Mouse (Mus musculus) small intestine, adult 2 months (tissue): ENCODE results near the gene Meis2.

Experiments used
- CTCF ChIP-seq: fragments of 200-500 bp; IDR thresholded peaks from 2 replicates; pipeline ENCODE4 v1.5.1; 2012; ENCODE audit warnings: low read depth, mild to moderate bottlenecking, control low read depth, inconsistent platforms, low read length, moderate library complexity, mixed read lengths; ENCODE audit not compliant: insufficient replicate concordance, insufficient read length; ENCODE audit errors: extremely low read depth
- POLR2A ChIP-seq: fragments of 200-500 bp; IDR thresholded peaks from 2 replicates; pipeline ENCODE4 v1.6.1; 2012; ENCODE audit warnings: low read depth, mild to moderate bottlenecking, control low read depth, inconsistent platforms, low read length, moderate library complexity

DNA sequence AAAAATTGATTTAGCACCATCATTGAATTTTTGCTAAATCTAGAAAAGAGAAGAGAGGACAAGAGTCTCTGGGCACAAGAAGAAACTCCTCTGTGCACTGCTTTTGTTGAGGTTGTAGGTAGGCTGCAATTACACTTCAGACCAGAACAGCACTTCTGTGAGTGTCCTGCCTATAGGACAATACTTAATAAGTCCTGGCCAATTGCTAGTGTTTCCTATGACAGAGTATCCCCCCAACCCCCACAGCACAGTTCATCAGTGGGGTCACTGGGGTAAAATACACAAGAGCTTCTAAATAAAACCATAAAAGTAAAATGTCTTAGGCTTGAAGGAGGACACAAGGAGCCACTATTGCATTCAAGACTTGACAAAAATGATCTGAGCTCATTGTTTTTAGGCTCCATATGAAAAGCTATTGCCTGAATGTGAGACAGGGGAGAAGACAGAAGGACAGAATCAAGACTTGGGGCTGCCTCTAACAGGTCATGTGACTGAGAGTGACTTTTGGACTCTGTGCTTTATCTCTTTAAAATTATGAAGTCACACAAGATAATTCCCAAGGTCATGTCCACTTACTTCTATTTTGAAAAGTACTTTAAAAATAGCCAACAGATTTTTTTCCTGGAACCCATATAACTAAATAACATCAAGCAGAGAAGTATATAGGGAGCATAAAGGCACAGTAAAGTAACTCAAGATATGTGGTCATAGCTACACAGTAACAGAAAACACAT is 12.8 kb downstream of the Meis2 start:
- TF ChIP-seq CTCF (no peak), POLR2A (no peak)
